Mouse (Mus musculus): ENCODE results near the gene Ilf3. TPM values are rescaled to one million over a fixed set of nuclear protein-coding genes. Genes with fewer than 3 reads are reported as not detected.
A peak's percentile ranks its signal among the peaks of the same experiment; 100 is the strongest.

The Ilf3 gene
- total and polyA plus RNA-seq, 2 experiments, result 9.5 to 13.5 TPM

- Histone ChIP-seq H3K36me3 (ENCODE audit: control insufficient read depth, insufficient read depth, low read length) (no peaks in the 10 kb centered on the region), H3K4me1 (ENCODE audit: control insufficient read depth, insufficient read depth, low read length) (peaks cover 19% of the 10 kb centered on the region), H3K27me3 (ENCODE audit: control insufficient read depth, insufficient read depth, low read length) (no peaks in the 10 kb centered on the region), H3K9ac (ENCODE audit: low read depth, low read length) (no peak overlapping the region), H3K79me2 (ENCODE audit: control insufficient read depth, insufficient read depth, low read length) (peaks cover 64% of the 10 kb centered on the region), H3K27ac (replicated peaks; ENCODE audit: insufficient read depth, low read depth, low read length) (no peak overlapping the region), H3K4me3 (ENCODE audit: insufficient read depth, low read depth, low read length) (no peak overlapping the region)
- 95% methylated on average over 6 of the region's 6 CpGs for WGBS
- no peak for TF ChIP-seq POLR2A (IDR thresholded peaks at IDR 0.05; ENCODE audit: extremely low read depth, insufficient read depth, low read length)
- no peak for DNase-seq (ENCODE audit: extremely low read depth, low read depth, low spot score)
These were observed 69.9 kb downstream of the Ilf3 start for GRCm38 (mm10) chr9:21437577-21437976.

GRCm38 (mm10) chr9:21438219-21438618, 70.5 kb downstream of the Ilf3 start:
- TF ChIP-seq POLR2A (IDR thresholded peaks at IDR 0.05; ENCODE audit: extremely low read depth, insufficient read depth, low read length), result no peak
- TF ChIP-seq CTCF (IDR thresholded peaks at IDR 0.05; ENCODE audit: low read depth, low read length), result no peak
- H3K27me3 ChIP-seq (ENCODE audit: control insufficient read depth, insufficient read depth, low read length), result no peaks in the 10 kb centered on the region
- peaks cover 22% of the 10 kb centered on the region for H3K4me1 ChIP-seq (ENCODE audit: control insufficient read depth, insufficient read depth, low read length)
- WGBS, result 77% methylated on average over 3 of the region's 3 CpGs
- no peak for DNase-seq (ENCODE audit: extremely low read depth, low read depth, low spot score)
- H3K27ac ChIP-seq (replicated peaks; ENCODE audit: insufficient read depth, low read depth, low read length), result no peak overlapping the region
- H3K36me3 ChIP-seq (ENCODE audit: control insufficient read depth, insufficient read depth, low read length), result no peaks in the 10 kb centered on the region
- H3K79me2 ChIP-seq (ENCODE audit: control insufficient read depth, insufficient read depth, low read length), result peaks cover 65% of the 10 kb centered on the region
- no peak overlapping the region for H3K9ac ChIP-seq (ENCODE audit: low read depth, low read length)
- H3K4me3 ChIP-seq (ENCODE audit: insufficient read depth, low read depth, low read length), result no peak overlapping the region

GRCm38 (mm10) chr9:21439456-21439855, 71.8 kb downstream of the Ilf3 start:
- WGBS, result 76% methylated on average over 3 of the region's 3 CpGs
- Histone ChIP-seq H3K79me2 (ENCODE audit: control insufficient read depth, insufficient read depth, low read length) (peaks cover 53% of the 10 kb centered on the region), H3K36me3 (ENCODE audit: control insufficient read depth, insufficient read depth, low read length) (no peaks in the 10 kb centered on the region), H3K27me3 (ENCODE audit: control insufficient read depth, insufficient read depth, low read length) (no peaks in the 10 kb centered on the region), H3K27ac (replicated peaks; ENCODE audit: insufficient read depth, low read depth, low read length) (no peak overlapping the region), H3K4me1 (ENCODE audit: control insufficient read depth, insufficient read depth, low read length) (peaks cover 27% of the 10 kb centered on the region), H3K4me3 (ENCODE audit: insufficient read depth, low read depth, low read length) (no peak overlapping the region), H3K9ac (ENCODE audit: low read depth, low read length) (no peak overlapping the region)
- no peak for DNase-seq (ENCODE audit: extremely low read depth, low read depth, low spot score)
- TF ChIP-seq CTCF (IDR thresholded peaks at IDR 0.05; ENCODE audit: low read depth, low read length), result no peak
- no peak for TF ChIP-seq POLR2A (IDR thresholded peaks at IDR 0.05; ENCODE audit: extremely low read depth, insufficient read depth, low read length)

- Histone ChIP-seq H3K27ac (replicated peaks; ENCODE audit: insufficient read depth, low read depth, low read length) (no peak overlapping the region), H3K4me1 (ENCODE audit: control insufficient read depth, insufficient read depth, low read length) (peaks cover 30% of the 10 kb centered on the region)
- 89% methylated on average over 2 of the region's 2 CpGs for WGBS
These were observed 72.2 kb downstream of the Ilf3 start for GRCm38 (mm10) chr9:21439914-21440313.

GRCm38 (mm10) chr9:21440387-21440786, 72.7 kb downstream of the Ilf3 start:
- peaks cover 28% of the 10 kb centered on the region for H3K4me1 ChIP-seq (ENCODE audit: control insufficient read depth, insufficient read depth, low read length)
- no peak overlapping the region for H3K9ac ChIP-seq (ENCODE audit: low read depth, low read length)
- H3K36me3 ChIP-seq (ENCODE audit: control insufficient read depth, insufficient read depth, low read length), result no peaks in the 10 kb centered on the region
- H3K4me3 ChIP-seq (ENCODE audit: insufficient read depth, low read depth, low read length), result no peak overlapping the region
- no peak overlapping the region for H3K27ac ChIP-seq (replicated peaks; ENCODE audit: insufficient read depth, low read depth, low read length)
- H3K79me2 ChIP-seq (ENCODE audit: control insufficient read depth, insufficient read depth, low read length), result peaks cover 54% of the 10 kb centered on the region
- no peak for DNase-seq (ENCODE audit: extremely low read depth, low read depth, low spot score)
- no peak for TF ChIP-seq CTCF (IDR thresholded peaks at IDR 0.05; ENCODE audit: low read depth, low read length)
- TF ChIP-seq POLR2A (IDR thresholded peaks at IDR 0.05; ENCODE audit: extremely low read depth, insufficient read depth, low read length), result no peak
- no peaks in the 10 kb centered on the region for H3K27me3 ChIP-seq (ENCODE audit: control insufficient read depth, insufficient read depth, low read length)

More at GRCm38 (mm10) chr9:21439914-21440313, 72.2 kb downstream of the Ilf3 start:
- peaks cover 53% of the 10 kb centered on the region for H3K79me2 ChIP-seq (ENCODE audit: control insufficient read depth, insufficient read depth, low read length)
- no peaks in the 10 kb centered on the region for H3K36me3 ChIP-seq (ENCODE audit: control insufficient read depth, insufficient read depth, low read length)
- no peak overlapping the region for H3K4me3 ChIP-seq (ENCODE audit: insufficient read depth, low read depth, low read length)
- H3K9ac ChIP-seq (ENCODE audit: low read depth, low read length), result no peak overlapping the region
- no peak for DNase-seq (ENCODE audit: extremely low read depth, low read depth, low spot score)
- no peaks in the 10 kb centered on the region for H3K27me3 ChIP-seq (ENCODE audit: control insufficient read depth, insufficient read depth, low read length)
- TF ChIP-seq CTCF (IDR thresholded peaks at IDR 0.05; ENCODE audit: low read depth, low read length) (no peak), POLR2A (IDR thresholded peaks at IDR 0.05; ENCODE audit: extremely low read depth, insufficient read depth, low read length) (no peak)

GRCm38 (mm10) chr9:21443853-21444252, 76.2 kb downstream of the Ilf3 start:
- Histone ChIP-seq H3K9ac (ENCODE audit: low read depth, low read length) (no peak overlapping the region), H3K27me3 (ENCODE audit: control insufficient read depth, insufficient read depth, low read length) (no peaks in the 10 kb centered on the region), H3K79me2 (ENCODE audit: control insufficient read depth, insufficient read depth, low read length) (peaks cover 61% of the 10 kb centered on the region), H3K27ac (replicated peaks; ENCODE audit: insufficient read depth, low read depth, low read length) (peak overlapping the region; percentile 77), H3K4me1 (ENCODE audit: control insufficient read depth, insufficient read depth, low read length) (peaks cover 15% of the 10 kb centered on the region), H3K4me3 (ENCODE audit: insufficient read depth, low read depth, low read length) (no peak overlapping the region), H3K36me3 (ENCODE audit: control insufficient read depth, insufficient read depth, low read length) (no peaks in the 10 kb centered on the region)
- peak; percentile 85 for DNase-seq (ENCODE audit: extremely low read depth, low read depth, low spot score)
- TF ChIP-seq CTCF (IDR thresholded peaks at IDR 0.05; ENCODE audit: low read depth, low read length) (no peak), POLR2A (IDR thresholded peaks at IDR 0.05; ENCODE audit: extremely low read depth, insufficient read depth, low read length) (no peak)
- 24% methylated on average over 8 of the region's 8 CpGs for WGBS
